Mouse (Mus musculus) frontal cortex, adult (tissue): ENCODE measurements at regions not wholly inside any gene's neighbourhood (a gene's known extent, or its start where the extent isn't known, plus 50 kb on each side); places are given as distances from the start of the nearest gene placed in this dataset.

ENCODE experiments used
- ATAC-seq: cut with Nextera tagmentation; 2 replicates; pipeline ENCODE4 v1.9.2; 2017; ENCODE audit warnings: mild to moderate bottlenecking, moderate library complexity, mixed read lengths; ENCODE audit not compliant: low TSS enrichment

DNA sequence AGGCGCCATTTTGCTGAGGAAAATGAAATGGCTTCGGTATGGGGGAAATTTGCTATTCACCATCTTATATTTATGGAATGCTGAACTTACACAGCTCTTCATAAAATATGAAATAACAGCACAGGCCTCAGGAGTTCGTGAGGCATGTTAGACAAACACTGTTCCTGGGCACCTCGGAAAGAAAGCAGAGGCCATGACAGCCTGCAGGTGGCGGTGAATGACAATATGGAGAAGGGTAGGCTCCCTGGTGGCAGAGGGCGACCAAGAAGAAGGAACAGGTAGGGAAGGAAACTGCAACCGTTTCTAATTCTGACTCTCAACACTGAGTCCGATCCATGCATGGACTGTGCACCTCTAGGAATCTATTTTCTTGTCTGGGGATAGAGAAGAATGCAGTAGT is 553.6 kb upstream of the Tmpo start:
- ATAC-seq = no peak

DNA sequence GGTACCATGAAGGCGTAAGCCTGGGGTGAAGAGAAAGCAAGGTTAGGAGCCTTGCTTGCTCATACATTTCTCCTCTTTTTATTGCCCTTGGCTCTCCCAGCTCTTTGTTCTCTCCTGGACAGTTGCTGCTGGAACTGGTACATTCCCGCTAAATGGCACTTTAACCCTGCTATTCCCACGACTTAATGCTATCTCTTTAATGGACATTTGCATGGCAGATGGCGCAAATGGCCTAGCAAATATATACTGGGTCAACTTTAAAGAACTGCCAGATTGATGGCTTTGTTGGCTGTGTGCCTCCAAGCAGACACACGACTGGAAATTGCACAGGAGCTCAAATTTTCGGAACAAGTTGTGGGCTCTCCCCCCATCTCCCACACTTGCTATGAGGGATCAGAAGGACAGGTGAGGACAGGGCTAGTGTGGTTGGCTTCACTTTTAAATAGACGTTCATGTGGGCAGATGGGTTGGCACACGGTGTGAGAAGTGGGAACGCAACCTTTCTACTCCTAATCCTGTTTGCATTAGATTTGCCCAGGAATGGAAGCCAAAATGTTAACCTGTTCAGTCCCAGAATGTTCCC is 551.0 kb upstream of the Tmpo start:
- ATAC-seq = no peak

GRCm38 (mm10) chr10:91730062-91730461 is 548.9 kb upstream of the Tmpo start:
- no peak for ATAC-seq

DNA sequence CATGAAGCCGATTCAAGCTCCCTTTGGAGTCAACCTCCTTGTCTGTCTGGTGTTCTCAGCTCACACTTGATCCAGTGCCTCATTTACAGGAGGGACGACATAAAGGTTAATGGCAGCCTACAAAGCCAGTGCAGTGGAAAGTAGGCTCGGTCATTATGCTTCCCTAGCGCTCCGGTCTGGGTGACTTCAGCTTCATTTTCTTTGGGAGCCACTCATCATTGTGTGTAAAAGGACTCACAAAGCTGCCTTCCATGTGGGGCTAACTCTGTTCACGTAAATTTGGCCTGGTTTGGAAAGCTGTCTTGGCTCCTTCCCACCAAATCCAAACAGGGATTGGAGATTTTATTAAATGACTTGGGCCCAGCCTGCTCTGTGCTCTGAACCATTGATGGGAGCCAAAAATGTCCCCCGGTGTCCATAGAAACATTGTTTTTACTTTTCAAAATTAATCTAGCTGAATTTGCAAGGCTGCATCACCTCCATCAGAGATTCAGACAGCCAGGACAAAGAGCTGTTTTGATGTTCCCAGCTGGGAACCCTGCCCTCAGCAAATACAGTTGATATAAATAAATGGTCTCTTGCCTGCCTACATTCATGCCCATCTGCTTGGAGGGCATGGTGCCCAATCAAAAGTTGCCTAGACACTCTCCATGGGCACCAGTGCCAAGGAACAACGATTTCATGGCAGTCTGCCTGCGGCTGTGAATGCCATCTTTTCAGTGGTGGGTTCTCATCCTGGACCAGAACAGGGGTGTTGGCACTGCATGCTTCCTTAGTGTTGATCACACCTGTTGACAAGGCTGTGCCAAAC is 538.7 kb upstream of the Tmpo start:
- peak; percentile 41; the same call in 1 of the 2 replicates for ATAC-seq

GRCm38 (mm10) chr10:91716604-91717003 is 535.5 kb upstream of the Tmpo start:
- ATAC-seq = no peak

DNA sequence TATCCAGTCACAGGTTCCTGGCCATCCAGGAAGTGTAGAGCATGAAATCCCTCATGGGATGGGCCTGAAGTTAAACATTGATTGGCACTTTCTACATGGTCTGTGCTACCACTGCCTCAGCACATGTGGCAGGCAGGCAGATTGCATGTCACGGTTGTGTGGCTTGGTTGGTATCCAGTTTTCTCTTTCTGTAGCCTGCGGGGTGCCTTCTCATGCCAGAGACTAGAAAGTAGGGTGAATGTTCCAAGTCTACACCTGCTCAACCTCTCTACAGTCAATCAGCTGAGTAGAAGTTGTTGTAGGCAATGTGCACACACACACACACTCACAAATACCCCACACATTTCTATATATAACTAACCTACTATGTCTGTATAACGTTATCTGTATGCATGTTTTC is 533.5 kb upstream of the Tmpo start:
- ATAC-seq = peak; percentile 65; the same call in 1 of the 2 replicates

GRCm38 (mm10) chr10:91713529-91713928 is 532.4 kb upstream of the Tmpo start:
- ATAC-seq = no peak

DNA sequence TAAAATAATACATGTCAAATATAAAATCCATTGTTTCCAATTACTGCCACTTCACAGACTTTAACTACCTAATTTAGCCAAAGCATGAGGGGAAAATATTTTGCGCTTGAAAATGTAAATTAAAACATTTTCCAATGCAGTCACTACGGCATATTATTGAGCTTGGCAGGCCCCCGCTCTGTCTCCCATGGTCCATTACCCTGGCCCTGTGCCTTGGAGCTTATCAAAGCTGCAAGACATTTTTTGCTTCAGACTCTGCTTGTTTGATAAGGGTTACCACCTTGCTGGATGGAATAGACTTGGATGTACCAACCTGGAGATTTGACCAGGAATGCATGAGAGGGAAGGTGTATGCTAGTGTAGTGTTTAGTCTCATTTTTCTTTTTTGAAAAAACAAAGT is 525.7 kb upstream of the Tmpo start:
- no peak for ATAC-seq

DNA sequence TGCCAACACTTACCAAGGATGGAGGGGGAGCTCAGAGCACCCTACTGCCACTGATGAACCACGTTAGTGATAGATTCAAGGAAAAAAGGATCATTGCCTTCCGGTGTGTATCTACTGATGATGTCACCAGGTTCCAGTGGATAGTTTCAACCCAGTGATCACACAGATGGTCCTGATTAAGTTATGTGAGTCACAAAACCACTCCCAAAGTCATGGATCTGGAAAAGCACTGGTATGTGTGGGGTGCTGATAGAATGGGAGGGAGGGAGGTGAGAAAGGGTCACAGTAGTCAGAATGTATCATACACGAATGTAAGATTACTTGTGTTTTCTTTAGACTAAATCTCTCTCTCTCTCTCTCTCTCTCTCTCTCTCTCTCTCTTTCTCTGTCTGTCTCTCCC is 523.6 kb upstream of the Tmpo start:
- no peak for ATAC-seq

- no peak; the same call in 1 of the 2 replicates for ATAC-seq
Observed at GRCm38 (mm10) chr10:91701822-91702221, 520.7 kb upstream of the Tmpo start.

- ATAC-seq = no peak
Observed at GRCm38 (mm10) chr10:91686082-91686618, 505.0 kb upstream of the Tmpo start.

DNA sequence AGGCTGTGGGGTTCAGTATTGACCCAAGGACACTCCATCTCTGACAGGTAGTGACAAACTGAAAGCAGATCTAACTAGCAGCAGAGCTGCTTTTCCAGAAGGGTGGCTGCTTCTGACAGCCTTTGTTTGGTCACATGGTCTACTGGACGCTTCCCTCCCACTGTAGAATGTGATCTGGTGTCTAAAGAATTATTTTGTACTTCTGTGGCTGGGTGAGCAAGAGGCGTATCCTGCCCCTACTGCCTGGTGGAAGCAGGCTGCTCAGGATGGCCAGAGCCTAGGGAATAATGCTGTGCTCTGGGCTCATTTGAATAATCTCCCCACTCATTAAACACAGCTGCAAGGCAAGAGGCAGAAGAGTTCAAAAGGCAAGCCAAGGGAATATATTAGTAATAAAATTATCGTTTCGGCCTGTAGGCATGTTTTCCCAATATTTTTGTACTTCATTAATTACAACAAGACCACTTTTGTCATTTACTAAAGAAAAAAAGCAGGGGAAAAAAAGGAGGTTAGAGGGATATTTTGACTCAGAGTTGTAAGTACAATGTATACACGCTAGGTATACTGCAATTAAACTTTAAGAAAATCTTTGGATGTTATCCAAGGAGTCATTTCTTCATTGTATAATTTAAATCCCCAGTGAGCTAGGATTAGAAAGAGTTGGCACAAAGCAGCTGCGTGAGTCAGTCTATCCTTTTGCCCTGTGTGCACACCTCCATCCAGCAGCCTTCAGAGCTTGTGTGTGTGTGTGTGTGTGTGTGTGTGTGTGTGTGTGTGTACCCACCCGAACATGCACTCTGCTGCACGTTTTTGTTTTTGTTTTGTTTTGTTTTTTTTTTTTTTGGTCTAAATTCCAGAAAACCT is 504.3 kb upstream of the Tmpo start:
- ATAC-seq = peak; percentile 65

DNA sequence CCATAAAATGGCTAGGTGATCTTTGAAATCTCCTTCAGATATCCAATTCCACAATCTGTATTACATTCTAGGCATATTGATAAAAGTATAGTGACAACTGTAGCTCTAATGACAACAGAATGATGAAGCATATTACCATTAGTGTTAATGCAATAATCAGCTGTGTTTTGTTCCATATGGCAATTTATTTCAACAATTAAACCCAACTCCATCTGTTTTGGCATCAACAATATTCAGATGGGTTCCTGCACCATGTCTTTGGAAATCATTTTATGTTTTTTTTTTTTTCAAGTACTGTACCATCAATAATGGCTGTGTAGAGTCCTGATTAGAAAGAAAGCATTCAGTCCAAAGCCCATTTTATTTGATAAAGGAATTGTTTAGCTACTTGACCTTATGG is 498.5 kb upstream of the Tmpo start:
- ATAC-seq = no peak

DNA sequence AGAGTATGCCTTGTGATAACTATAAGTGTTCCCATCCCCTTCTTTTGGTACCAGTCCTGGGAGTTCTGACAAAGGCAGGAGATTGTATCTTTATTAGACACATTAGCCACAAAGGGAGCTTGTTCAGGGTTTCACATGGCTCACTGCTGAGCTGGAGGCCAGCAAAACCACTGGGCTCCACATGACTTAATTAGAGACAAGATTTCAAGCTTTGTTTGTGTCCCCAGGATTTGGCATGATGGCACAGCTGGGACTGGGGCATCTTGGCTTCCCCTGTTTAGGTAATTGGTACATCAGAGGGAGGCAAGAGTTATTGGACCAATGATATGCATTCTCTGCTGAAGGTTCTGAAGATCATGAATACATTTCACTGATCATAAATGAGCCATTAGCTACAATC is 456.8 kb upstream of the Tmpo start:
- no peak for ATAC-seq

- no peak for ATAC-seq
Observed at GRCm38 (mm10) chr10:91628672-91629071, 447.6 kb upstream of the Tmpo start.

GRCm38 (mm10) chr10:91622281-91622680 is 441.2 kb upstream of the Tmpo start:
- no peak for ATAC-seq

GRCm38 (mm10) chr10:91613794-91614479 is 432.8 kb upstream of the Tmpo start:
- ATAC-seq = peak; percentile 62

- ATAC-seq = peak; percentile 68
Observed at GRCm38 (mm10) chr10:91612052-91612451, 430.9 kb upstream of the Tmpo start.

DNA sequence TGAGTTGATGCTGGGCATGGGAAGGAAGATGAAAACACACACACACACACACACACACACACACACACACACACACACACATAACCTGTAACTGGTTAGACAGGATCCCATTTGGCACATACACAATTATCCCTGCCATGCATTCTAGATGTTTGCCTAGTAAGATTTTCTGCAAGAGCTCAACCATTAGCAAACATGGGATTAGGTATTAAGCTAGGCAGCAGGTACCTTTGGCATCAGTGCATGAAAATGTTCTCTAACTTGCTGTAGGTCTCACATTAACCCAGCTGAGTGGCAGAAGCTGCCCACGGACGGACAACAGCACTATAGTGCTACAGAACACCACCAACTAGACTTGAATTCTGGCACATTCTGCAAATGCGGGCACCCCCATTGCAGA is 413.8 kb upstream of the Tmpo start:
- ATAC-seq = no peak

GRCm38 (mm10) chr10:91593378-91593777 is 412.3 kb upstream of the Tmpo start:
- no peak for ATAC-seq

DNA sequence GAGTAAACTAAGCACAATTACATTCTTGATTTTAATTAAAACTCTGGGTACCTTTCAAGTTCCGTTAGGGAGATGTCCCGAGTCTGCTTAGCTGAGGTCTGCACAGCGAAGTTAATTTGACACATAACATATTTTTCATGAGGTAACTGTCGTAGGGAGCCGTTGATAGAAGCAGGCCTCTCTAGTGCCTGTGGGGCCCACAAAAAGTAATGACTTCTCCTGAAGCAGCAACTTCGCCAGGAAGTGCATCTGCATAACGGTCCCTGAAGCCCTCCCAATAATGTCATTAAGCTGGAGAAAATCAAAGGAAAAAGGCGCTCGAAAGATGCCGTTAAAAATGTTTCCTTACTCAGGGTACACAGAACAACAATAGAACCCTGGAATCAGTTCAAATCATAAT is 410.7 kb upstream of the Tmpo start:
- no peak for ATAC-seq

DNA sequence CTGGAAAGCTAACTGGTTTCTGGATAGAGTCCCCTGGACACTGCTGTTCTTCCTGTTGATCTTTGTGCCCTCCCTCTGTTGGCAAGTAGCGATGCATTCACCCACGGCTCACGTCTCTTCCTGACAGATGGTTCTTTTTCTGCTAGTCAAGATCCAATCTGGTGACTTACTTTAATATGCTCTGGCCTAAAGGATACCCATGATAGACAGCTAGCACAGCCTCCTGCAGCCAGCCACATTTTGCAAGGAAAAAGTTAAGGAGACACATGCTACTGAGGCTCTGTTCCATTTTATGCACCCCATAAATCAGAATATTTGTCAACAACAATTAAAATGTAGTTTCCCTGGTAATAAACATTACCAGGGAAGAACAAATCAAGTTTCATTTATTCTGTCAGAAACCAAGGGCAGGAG is 410.3 kb upstream of the Tmpo start:
- ATAC-seq = peak; percentile 44; the same call in 1 of the 2 replicates
